Mouse (Mus musculus): ENCODE measurements around the gene Slc24a5.

Slc24a5 gene

GRCm38 (mm10) chr2:125119381-125120110, 51.6 kb downstream of the Slc24a5 start:
- no peak for DNase-seq (ENCODE audit: low read depth, low spot score)

GRCm38 (mm10) chr2:125122288-125122623, 54.3 kb downstream of the Slc24a5 start:
- peak; percentile 5 for DNase-seq (ENCODE audit: low read depth, low spot score)

DNA sequence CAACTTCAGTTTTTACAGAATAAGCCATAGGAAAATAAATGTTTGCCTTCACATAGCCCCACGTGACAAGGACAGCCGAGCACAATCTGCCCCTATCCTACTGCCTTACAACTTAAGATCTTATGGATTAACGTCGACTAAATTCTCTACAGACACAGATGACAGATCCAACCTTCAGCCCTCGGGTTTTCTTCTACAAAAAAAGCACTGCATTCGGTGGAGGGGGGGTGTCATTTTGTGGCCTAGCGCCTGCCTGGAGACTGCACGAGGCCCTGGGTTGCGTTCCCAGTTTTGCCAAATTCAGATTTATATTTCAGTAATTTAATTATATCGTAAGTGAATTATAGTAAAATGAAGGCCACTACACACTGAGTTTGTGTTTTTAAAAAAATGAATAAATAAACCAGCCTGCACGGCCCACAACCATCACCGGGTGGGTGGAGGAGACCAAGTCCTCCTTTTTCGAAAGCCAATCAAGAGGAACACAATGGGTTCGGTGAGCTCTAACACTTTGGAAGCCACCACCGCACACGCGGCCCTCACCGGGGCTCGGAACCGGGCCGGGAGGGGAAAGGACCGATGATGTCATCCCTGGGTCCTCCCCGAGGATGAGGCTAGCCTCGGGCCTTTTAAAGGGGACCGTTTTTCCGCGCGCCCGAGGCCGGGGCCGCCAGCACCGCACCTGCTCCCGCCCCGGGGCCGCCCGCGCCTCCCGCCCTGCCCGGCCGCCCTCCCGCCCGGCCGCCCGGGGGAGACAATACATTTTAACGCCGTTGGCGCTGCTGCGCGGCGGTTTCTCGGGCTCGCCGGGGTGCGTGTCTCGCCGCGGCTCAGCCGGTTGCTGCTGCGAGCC, 54.9 kb downstream of the Slc24a5 start:
- DNase-seq (ENCODE audit: low read depth, low spot score), result peak; percentile 28

DNA sequence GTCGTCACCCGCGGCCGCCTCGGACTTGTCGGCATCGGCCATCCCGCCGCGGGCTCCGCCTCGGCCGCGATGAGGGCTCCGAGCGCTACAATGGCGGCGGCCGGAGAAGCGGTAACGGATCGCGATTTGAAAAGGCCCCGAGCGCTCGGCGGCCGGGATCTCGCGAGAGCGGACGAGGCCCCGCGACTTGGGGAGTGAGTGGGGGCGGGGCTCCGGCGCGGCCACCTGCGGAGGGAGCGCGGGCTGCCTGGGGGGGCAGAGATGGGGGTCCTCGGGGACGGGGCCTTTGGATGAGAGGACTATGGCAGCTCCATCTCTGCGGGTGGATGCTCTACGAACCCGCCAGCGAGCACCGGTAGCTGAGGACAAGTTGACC, 55.5 kb downstream of the Slc24a5 start, which contains the start of gene Myef2:
TSS of gene Myef2 (minus strand) at position 185 of the 376 bp plus-strand sequence.
- DNase-seq (ENCODE audit: low read depth, low spot score), result peak; percentile 82

DNA sequence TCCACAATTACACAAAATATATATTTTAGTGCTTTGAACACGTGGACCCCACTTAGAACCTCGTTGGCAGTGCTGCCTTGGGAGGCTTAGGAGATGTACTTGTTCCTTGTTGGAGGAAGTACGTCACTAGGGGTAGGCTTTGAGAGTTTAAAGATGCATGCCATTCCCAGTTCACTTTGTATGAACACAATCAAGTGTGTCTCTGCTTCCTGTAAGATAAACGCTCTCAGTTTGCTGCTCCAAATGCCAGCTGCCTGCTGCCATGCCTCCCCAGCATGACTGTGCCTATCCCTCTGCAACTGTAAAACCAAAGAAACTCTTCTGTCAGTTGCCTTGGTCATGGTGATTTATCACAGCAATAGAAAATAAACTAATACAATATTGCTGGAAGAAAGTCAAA, 57.9 kb downstream of the Slc24a5 start:
- no peak for DNase-seq (ENCODE audit: low read depth, low spot score)

GRCm38 (mm10) chr2:125126792-125127191, 58.9 kb downstream of the Slc24a5 start:
- no peak for DNase-seq (ENCODE audit: low read depth, low spot score)

GRCm38 (mm10) chr2:125134113-125134512, 66.2 kb downstream of the Slc24a5 start:
- DNase-seq (ENCODE audit: low read depth, low spot score), result no peak

DNA sequence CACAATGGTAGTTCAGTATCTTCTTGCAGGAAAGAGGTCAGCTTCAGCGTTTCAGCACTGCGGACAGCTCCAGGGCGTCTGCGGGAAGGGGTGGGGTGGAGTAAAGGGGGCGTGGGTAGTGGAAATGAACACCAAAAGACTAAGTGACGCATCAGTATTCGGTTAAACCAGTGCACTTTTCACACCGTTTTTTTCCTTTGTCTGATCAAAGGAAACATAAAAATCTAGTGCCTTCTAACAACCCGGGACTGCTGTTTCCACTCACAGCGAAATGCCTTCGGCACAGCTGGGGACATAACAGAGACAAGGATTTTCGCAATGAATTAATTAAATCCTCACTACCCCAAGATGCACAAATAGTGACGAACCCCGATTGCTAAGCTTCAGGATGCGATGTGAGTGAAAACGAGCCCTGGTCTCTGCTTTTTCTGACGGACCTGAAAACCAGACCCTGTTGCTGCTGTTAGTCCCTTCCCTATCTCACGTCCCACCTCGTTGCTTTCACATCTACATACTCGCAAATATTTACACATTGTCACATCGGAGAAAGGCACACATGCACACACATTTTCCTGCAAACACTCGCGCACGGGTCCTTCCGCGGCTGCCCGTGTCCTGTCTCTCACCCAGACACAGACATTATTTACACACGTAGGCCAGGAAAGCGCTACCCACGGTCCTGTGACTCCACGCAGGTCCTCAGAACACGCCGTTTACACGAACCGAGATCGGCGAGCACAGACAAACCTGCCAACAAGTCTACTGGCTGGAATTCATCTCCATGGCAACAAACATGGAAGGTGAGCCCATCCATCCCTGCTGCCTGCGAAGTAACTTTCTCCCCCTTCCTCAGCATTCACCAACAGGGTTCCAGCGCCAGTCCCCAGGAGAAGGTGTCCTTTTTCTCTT, 68.2 kb downstream of the Slc24a5 start, which contains the start of gene Ctxn2:
TSS of gene Ctxn2 (plus strand) at position 790 of the 909 bp plus-strand sequence.
- peak; percentile 89 for DNase-seq (ENCODE audit: low read depth, low spot score)

GRCm38 (mm10) chr2:125136846-125137245, 68.9 kb downstream of the Slc24a5 start:
- no peak for DNase-seq (ENCODE audit: low read depth, low spot score)

Data from forelimb bud, embryonic 11.5 days (tissue).